Mouse (Mus musculus) liver, postnatal 0 days (tissue): ENCODE data around the gene Shd. TPM values are rescaled to one million over a fixed set of nuclear protein-coding genes. Genes with fewer than 3 reads are reported as not detected.

Experiments used
- ATAC-seq: fragments of 200-750 bp; cut with Nextera tagmentation; 2 replicates; pipeline ENCODE4 v1.8.0; 2017; ENCODE audit warnings: mild to moderate bottlenecking, moderate library complexity
- DNase-seq: peaks from one replicate; pipeline ENCODE4 v3.0.0-alpha.2; 2016
- H3K27ac ChIP-seq: fragments of 300-500 bp; sonication (generic); 2 replicates; pipeline ENCODE4 v1.5.1; 2014; ENCODE audit warnings: antibody characterized with exemption, moderate library complexity, mild to moderate bottlenecking, low read depth
- H3K27me3 ChIP-seq: fragments of 300-500 bp; sonication (generic); 2 replicates; pipeline ENCODE4 v1.6.1; 2014; ENCODE audit warnings: low read length, control low read depth, mixed read lengths; ENCODE audit not compliant: insufficient read depth
- H3K36me3 ChIP-seq: fragments of 300-500 bp; sonication (generic); replicated peaks from 2 replicates; pipeline ENCODE4 v1.6.1; 2014; ENCODE audit warnings: mild to moderate bottlenecking, control low read depth, low read length, moderate library complexity, mixed read lengths; ENCODE audit not compliant: insufficient read depth
- H3K4me1 ChIP-seq: fragments of 300-500 bp; sonication (generic); 2 replicates; pipeline ENCODE4 v1.6.1; 2014; ENCODE audit warnings: antibody characterized with exemption, mild to moderate bottlenecking, control low read depth; ENCODE audit not compliant: insufficient read depth
- H3K4me2 ChIP-seq: fragments of 300-500 bp; sonication (generic); 2 replicates; pipeline ENCODE4 v1.6.1; 2014; ENCODE audit warnings: low read depth, mild to moderate bottlenecking, low read length, moderate library complexity, mixed read lengths
- H3K4me3 ChIP-seq: fragments of 300-500 bp; sonication (generic); 2 replicates; pipeline ENCODE4 v1.5.1; 2014; ENCODE audit warnings: low read depth, low read length
- H3K9ac ChIP-seq: fragments of 300-500 bp; sonication (generic); replicated peaks from 2 replicates; pipeline ENCODE4 v1.6.1; 2014; ENCODE audit warnings: mild to moderate bottlenecking, moderate library complexity
- H3K9me3 ChIP-seq: fragments of 300-500 bp; sonication (generic); 2 replicates; pipeline ENCODE4 v1.6.1; 2016; ENCODE audit warnings: mild to moderate bottlenecking, control low read depth, low read length, mixed read lengths
- CTCF ChIP-seq: sonication (generic); IDR thresholded peaks from 2 replicates; pipeline ENCODE4 v1.5.1; 2016; ENCODE audit warnings: antibody characterized with exemption, low read depth
- EP300 ChIP-seq: IDR thresholded peaks from 2 replicates; pipeline ENCODE4 v1.6.1; 2016; ENCODE audit warnings: antibody characterized with exemption, low read depth, mild to moderate bottlenecking
- WGBS: fragments of 180-500 bp; shearing (Covaris S2); extraction: QIAGEN DNeasy Blood & Tissue Kit; methylation state at CpG from one replicate; pipeline ENCODE4 v1.1.7; 2014; ENCODE audit not compliant: insufficient replicate concordance; 5-methylcytosine and 5-hydroxymethylcytosine counted together
- polyA plus RNA-seq: library from polyadenylated mRNA; unstranded; fragments of >200 nt; fragmentation: Nextera tagmentation; extraction: Ambion mirVana; gene quantifications from 2 replicates; pipeline ENCODE4 v1.2.1, GENCODE M21; 2015

The Shd gene
- polyA plus RNA-seq, 1 experiment from 2014 or later: 0.26 TPM

DNA sequence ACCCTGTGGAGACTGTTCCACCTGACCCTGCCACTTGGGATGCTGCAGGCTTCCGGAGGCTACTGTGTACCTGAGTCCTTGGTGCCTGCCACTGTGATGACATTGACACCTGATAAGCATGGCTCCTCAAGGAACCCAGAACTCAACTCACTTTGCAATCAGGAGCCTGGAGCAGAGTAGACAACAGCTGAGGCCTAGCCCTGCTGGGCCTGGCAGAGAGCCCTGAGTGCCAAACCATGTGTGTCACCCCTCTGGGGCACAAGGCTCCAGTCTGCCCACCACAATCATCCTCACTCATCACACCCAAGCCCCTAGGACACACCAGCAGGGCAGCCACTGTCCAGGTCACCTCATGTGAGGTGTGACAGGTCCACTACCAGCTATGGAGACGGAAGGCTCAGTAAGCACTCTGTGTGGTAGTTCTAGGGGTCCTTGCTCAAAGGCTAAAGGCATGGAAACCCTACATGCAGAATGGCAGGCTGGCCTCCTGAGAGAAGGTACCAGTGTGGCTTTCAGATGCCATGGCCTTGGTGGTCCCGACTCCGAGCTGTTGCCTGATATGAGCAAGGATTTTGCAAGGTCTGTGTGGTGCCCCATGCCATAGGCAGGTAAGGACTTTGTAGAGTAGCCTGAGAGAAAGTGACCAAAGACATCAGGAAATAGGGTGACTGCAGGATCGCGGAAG is 50.3 kb downstream of the Shd start:
- Histone ChIP-seq H3K4me1 (peaks cover 25% of the 10 kb centered on the region), H3K9me3 (no peaks in the 10 kb centered on the region), H3K27me3 (no peaks in the 10 kb centered on the region), H3K4me2 (no peak overlapping the region), H3K36me3 (peaks cover 50% of the 10 kb centered on the region), H3K9ac (no peak overlapping the region), H3K4me3 (no peak overlapping the region), H3K27ac (no peak overlapping the region)
- TF ChIP-seq EP300: no peak
- TF ChIP-seq CTCF: no peak
- ATAC-seq (no peak), DNase-seq (no peak)
- 80% methylated on average over 6 of the region's 6 CpGs for WGBS

DNA sequence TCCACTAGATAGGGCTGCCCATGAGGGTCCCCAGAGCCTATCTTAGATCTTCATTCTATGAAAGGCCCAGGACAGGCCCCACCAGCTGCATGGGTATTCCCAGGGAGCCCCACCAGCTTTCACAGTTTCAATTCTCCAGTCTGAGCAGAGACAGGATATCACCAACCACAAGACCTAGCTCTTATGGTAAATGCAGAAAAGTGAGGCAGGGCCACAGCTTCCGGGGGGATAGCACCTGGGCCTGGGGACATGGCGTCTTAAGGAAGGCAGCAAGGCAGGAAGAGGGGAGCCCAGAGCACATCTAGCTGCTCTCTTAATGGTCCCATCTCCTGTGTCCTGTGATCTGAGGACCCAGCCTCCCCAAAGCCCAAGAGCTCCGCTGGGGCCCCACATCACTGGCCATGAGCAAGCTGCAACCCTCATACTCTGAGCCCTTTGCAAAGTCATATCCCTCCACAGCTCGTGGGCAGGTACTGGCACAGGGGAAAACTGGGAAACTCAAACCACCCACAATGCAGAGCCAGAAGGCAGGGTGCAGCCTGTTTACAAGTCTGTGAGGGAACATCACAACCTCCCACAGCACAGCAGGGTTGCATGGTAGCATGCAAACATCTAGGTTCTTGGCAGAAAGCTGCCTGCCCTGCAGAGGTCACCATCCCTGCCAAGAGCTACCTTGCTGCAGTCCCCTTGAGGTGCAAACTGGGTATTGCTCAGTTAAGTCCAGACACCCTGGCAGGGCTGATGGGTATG is 51.1 kb downstream of the Shd start:
- Histone ChIP-seq H3K4me3 (no peak overlapping the region), H3K36me3 (peaks cover 42% of the 10 kb centered on the region), H3K9me3 (no peaks in the 10 kb centered on the region), H3K27ac (peak overlapping the region; percentile 16; the same call in 1 of the 2 replicates), H3K27me3 (no peaks in the 10 kb centered on the region), H3K4me2 (no peak overlapping the region), H3K4me1 (peaks cover 25% of the 10 kb centered on the region), H3K9ac (no peak overlapping the region)
- ATAC-seq: no peak
- DNase-seq: no peak
- TF ChIP-seq CTCF (no peak), EP300 (no peak)
- WGBS: 55% methylated on average over 4 of the region's 4 CpGs

DNA sequence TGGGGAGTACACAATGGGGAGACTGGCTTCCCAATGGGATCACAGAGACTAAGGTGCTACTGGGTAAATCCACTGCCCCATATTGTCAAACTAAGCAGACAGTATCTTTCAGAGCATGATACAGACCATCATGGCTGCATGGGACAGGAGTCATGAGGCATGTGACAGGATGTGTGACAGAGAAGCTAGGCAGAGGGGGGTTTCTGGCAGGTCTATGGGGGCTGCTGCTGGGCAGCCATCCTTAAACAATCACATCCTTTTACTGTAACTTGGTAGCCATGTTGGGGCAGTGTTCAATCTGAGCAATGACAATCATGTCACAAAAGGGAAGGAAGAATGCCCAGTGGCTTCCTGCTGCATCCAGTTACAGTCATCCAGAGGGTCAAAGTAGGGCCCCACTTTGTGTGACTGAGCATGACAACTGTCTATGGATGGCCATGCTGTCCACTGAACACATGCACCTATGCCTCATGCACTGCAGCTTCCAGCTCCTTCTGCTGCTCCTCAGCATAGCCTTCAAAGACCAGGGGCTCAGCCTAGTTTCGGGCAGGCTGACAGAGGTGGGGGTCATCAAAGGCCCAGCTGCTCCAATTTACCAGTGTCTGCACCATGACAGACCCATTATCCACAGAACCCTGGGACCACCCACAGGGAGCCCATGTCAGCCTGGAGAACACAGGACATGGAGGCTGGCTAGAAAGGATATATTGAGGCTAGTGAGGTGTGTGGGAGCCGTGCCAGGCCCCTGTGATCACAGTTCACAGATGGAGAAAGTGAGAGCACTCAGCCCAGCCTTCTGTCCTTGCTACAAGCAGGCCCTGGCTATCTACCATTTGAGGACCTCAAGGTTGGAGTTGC is 52.1 kb downstream of the Shd start:
- no peak for DNase-seq
- H3K9ac ChIP-seq: no peak overlapping the region
- no peak overlapping the region for H3K4me3 ChIP-seq
- ATAC-seq: no peak
- H3K27ac ChIP-seq: peak overlapping the region; percentile 45; the same call in 1 of the 2 replicates
- H3K4me1 ChIP-seq: peaks cover 25% of the 10 kb centered on the region
- TF ChIP-seq EP300 (no peak), CTCF (no peak)
- WGBS: 82% methylated on average over 2 of the region's 2 CpGs
- no peaks in the 10 kb centered on the region for H3K27me3 ChIP-seq
- peaks cover 32% of the 10 kb centered on the region for H3K36me3 ChIP-seq
- H3K4me2 ChIP-seq: no peak overlapping the region
- H3K9me3 ChIP-seq: no peaks in the 10 kb centered on the region

DNA sequence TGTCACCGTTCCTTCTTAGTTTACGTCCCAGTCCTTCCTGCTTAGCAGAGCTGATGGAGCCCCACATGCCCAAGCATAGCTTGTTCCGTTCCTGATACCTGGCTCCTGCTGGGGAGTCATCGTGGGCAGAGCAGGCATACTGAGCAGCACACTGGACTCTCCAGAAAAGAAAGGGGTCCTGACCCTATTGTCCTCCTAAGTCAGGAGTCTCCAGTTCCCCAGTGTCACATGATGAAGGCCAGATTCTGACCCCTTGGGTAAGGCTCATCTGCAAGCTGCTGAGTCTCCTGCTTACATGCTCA is 52.7 kb downstream of the Shd start:
- Histone ChIP-seq H3K9ac (no peak overlapping the region), H3K36me3 (peaks cover 26% of the 10 kb centered on the region), H3K9me3 (no peaks in the 10 kb centered on the region), H3K4me1 (peaks cover 28% of the 10 kb centered on the region), H3K27me3 (no peaks in the 10 kb centered on the region), H3K4me3 (no peak overlapping the region), H3K4me2 (no peak overlapping the region), H3K27ac (peak overlapping the region; percentile 45; the same call in 1 of the 2 replicates)
- ATAC-seq: no peak
- 83% methylated on average over 4 of the region's 4 CpGs for WGBS
- TF ChIP-seq CTCF: no peak
- no peak for DNase-seq

DNA sequence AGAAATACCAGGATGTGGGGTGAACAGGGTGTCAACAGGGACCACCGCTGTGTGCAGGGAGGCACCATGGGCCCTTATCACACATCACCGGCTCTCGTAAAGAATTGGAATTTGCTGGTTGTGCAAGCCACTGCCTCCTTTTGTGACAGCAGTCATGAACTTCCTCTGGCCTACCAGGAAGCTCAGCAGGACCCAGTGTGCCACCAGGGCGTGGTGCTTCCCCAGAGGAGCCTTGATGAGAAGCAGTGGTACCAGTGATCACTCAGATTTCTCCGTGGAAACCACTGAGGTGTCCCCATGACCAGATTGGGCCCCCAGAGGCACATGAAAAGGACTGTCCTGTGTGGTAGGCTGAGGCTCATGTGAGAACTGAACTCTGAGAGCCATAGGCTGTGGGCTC is 53.1 kb downstream of the Shd start:
- peak; percentile 12; the same call in 1 of the 2 replicates for ATAC-seq
- DNase-seq: no peak
- Histone ChIP-seq H3K4me2 (no peak overlapping the region), H3K27ac (peak overlapping the region; percentile 45), H3K4me1 (peaks cover 28% of the 10 kb centered on the region), H3K36me3 (peaks cover 26% of the 10 kb centered on the region), H3K4me3 (no peak overlapping the region), H3K9ac (no peak overlapping the region), H3K27me3 (no peaks in the 10 kb centered on the region), H3K9me3 (no peaks in the 10 kb centered on the region)
- WGBS: 27% methylated on average over 5 of the region's 5 CpGs
- TF ChIP-seq CTCF (no peak), EP300 (no peak)

DNA sequence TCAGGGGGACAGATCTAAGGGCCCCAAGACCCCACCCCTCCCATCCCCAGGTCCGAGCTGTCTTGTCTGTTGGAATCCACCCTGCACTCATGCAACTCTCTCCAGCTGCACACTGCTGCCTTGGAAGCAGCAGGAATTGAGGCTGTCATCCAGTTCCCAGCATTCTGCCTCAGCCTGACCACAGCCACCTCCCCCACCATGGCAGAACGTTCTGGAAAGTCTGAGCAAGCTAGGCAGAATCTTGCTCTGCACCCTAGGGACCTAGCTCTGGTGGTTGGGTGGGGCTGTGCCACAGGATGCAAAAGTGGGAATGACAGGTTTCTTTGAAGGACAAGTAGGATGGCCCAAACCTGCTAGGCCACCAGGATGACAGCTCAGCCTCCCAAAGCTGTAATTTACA is 54.2 kb downstream of the Shd start:
- H3K4me3 ChIP-seq: no peak overlapping the region
- 56% methylated on average over 2 of the region's 2 CpGs for WGBS

More for the DNA sequence above, 54.2 kb downstream of the Shd start:
- TF ChIP-seq EP300 (no peak), CTCF (no peak)
- peaks cover 28% of the 10 kb centered on the region for H3K4me1 ChIP-seq
- H3K9me3 ChIP-seq: no peaks in the 10 kb centered on the region
- no peak overlapping the region for H3K27ac ChIP-seq
- H3K9ac ChIP-seq: no peak overlapping the region
- no peak overlapping the region for H3K4me2 ChIP-seq
- no peaks in the 10 kb centered on the region for H3K27me3 ChIP-seq
- H3K36me3 ChIP-seq: peaks cover 17% of the 10 kb centered on the region
- ATAC-seq: no peak
- DNase-seq: no peak
